Mouse (Mus musculus) midbrain, postnatal 0 days (tissue): Measurements from ENCODE around the gene Gm10488. TPM values are rescaled to one million over a fixed set of nuclear protein-coding genes. Genes with fewer than 3 reads are reported as not detected.
"Not testable (repeated sequence)": the region's sequence is repeated elsewhere in the genome, so short reads cannot be mapped to it uniquely, and the experiment has no call there.

Experiments
- ATAC-seq: fragments of 200-750 bp; cut with Nextera tagmentation; 2 replicates; pipeline ENCODE4 v1.8.0; 2017; ENCODE audit warnings: moderate number of reproducible peaks, mild to moderate bottlenecking, moderate TSS enrichment, moderate library complexity; ENCODE audit not compliant: low FRiP score
- DNase-seq: peaks from one replicate; pipeline ENCODE4 v3.0.0-alpha.2; 2015; ENCODE audit warnings: low spot score
- H3K27ac ChIP-seq: fragments of 300-500 bp; sonication (generic); 2 replicates; pipeline ENCODE4 v1.5.1; 2014; ENCODE audit warnings: low read depth, mild to moderate bottlenecking, low read length, mixed read lengths
- H3K27me3 ChIP-seq: fragments of 300-500 bp; sonication (generic); 2 replicates; pipeline ENCODE4 v1.6.1; 2014; ENCODE audit warnings: low read length, control low read depth, mixed read lengths; ENCODE audit not compliant: insufficient read depth
- H3K36me3 ChIP-seq: fragments of 300-500 bp; sonication (generic); 2 replicates; pipeline ENCODE4 v1.6.1; 2014; ENCODE audit warnings: low read length, control low read depth, mixed read lengths; ENCODE audit not compliant: insufficient read depth
- H3K4me1 ChIP-seq: fragments of 300-500 bp; sonication (generic); 2 replicates; pipeline ENCODE4 v1.6.1; 2014; ENCODE audit warnings: mild to moderate bottlenecking, control low read depth, antibody characterized with exemption, low read length, mixed read lengths; ENCODE audit not compliant: insufficient read depth
- H3K4me2 ChIP-seq: fragments of 300-500 bp; sonication (generic); 2 replicates; pipeline ENCODE4 v1.6.1; 2014; ENCODE audit warnings: low read depth, mild to moderate bottlenecking, low read length, mixed read lengths; ENCODE audit not compliant: poor library complexity, severe bottlenecking
- H3K4me3 ChIP-seq: fragments of 300-500 bp; sonication (generic); 2 replicates; pipeline ENCODE4 v1.5.1; 2014; ENCODE audit warnings: low read depth, mild to moderate bottlenecking, low read length, moderate library complexity
- H3K9ac ChIP-seq: fragments of 300-500 bp; sonication (generic); replicated peaks from 2 replicates; pipeline ENCODE4 v1.6.1; 2014; ENCODE audit warnings: mild to moderate bottlenecking, low read length, moderate library complexity, mixed read lengths; ENCODE audit not compliant: poor library complexity, severe bottlenecking
- H3K9me3 ChIP-seq: fragments of 300-500 bp; sonication (generic); 2 replicates; pipeline ENCODE4 v1.6.1; 2016; ENCODE audit warnings: low read length, control low read depth
- WGBS: fragments of 180-500 bp; shearing (Covaris S2); extraction: QIAGEN DNeasy Blood & Tissue Kit; methylation state at CpG from one replicate; pipeline ENCODE4 v1.1.7; 2014; 5-methylcytosine and 5-hydroxymethylcytosine counted together
- microRNA-seq: library from miRNA; unstranded; fragments of <30 nt; microRNA quantifications from one replicate; pipeline ENCODE4, GENCODE M21; 2016; ENCODE audit warnings: borderline number of aligned reads
- polyA plus RNA-seq: library from polyadenylated mRNA; unstranded; fragments of >200 nt; fragmentation: Nextera tagmentation; extraction: Ambion mirVana; gene quantifications from 2 replicates; pipeline ENCODE4 v1.2.1, GENCODE M21; 2015
- total RNA-seq: library from RNA; depleted of rRNA; stranded (reverse); fragments of >200 nt; gene quantifications from 2 replicates; pipeline ENCODE4 v1.2.3, GENCODE M21; 2014; rRNA removed

The Gm10488 gene
- total RNA-seq, result not detected in 2 replicates
- polyA plus RNA-seq, result not detected in 2 replicates

- not testable (repeated sequence) for H3K27ac ChIP-seq, H3K4me2 ChIP-seq, H3K27me3 ChIP-seq, H3K36me3 ChIP-seq, ATAC-seq, H3K4me3 ChIP-seq, H3K4me1 ChIP-seq, H3K9me3 ChIP-seq, DNase-seq, H3K9ac ChIP-seq
- WGBS, result no CpG with 5 or more reads among the region's 6 CpGs
Observed at GRCm38 (mm10) chrX:29976014-29976413, at the start of gene Gm10488. TSS of gene Gm10488 (plus strand) at chrX:29976314.

Small RNA genes within 50 kb of the gene (microRNA-seq; reads per million reads assigned to microRNA genes)
- gene Gm44298, result not detected
